Mouse (Mus musculus): ENCODE results near the gene Nek7.

GRCm38 (mm10) chr1:138594910-138595309 is 25.0 kb downstream of the Nek7 start:
- TF ChIP-seq GATA1 (IDR thresholded peaks at IDR 0.05; ENCODE audit: borderline replicate concordance, low read length) (no peak), FLI1 (IDR thresholded peaks at IDR 0.05; ENCODE audit: low read length) (no peak)

Data from megakaryocyte, embryonic 14.5 days (primary cell).